Mouse (Mus musculus): ENCODE data around the gene Armh3. TPM values are rescaled to one million over a fixed set of nuclear protein-coding genes. Genes with fewer than 3 reads are reported as not detected.

Armh3 gene
- polyA plus RNA-seq, 1 experiment, result 17.1 TPM

- TF ChIP-seq POLR2A (IDR thresholded peaks at IDR 0.05; ENCODE audit: insufficient read depth, low read length) (no peak), CTCF (IDR thresholded peaks at IDR 0.05; ENCODE audit: low read depth, low read length) (no peak), EP300 (IDR thresholded peaks at IDR 0.05; ENCODE audit: insufficient read depth, low read depth, low read length) (no peak)
- no peaks in the 10 kb centered on the region for H3K9me3 ChIP-seq (replicated peaks; ENCODE audit: control insufficient read depth, insufficient read depth, low read length, poor library complexity, severe bottlenecking)
Measured at GRCm38 (mm10) chr19:45916461-45916860, 81.8 kb downstream of the Armh3 start.

DNA sequence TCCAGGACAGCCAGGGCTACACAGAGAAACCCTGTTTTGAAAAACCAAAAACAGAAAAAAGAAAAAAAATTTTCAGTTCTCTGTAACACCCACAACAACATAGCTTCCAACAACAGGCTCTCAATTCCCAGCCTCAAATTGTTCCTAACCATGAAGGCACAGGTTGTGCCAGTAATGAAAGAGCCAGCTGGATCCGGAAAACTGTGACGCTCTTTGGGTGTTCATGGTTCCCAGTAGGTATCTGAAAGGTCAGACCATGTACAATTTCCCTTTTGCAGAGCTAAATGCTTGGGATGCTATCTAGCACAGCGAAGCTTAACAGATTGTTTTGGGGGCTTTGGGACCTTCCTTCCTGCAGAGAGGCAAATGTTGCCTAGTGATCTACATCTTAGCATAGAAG lies 82.3 kb downstream of the Armh3 start:
- Histone ChIP-seq H3K4me1 (ENCODE audit: control insufficient read depth, insufficient read depth, low read length) (no peaks in the 10 kb centered on the region), H3K9me3 (replicated peaks; ENCODE audit: control insufficient read depth, insufficient read depth, low read length, poor library complexity, severe bottlenecking) (no peaks in the 10 kb centered on the region), H3K27me3 (ENCODE audit: control insufficient read depth, insufficient read depth, low read length, poor library complexity, severe bottlenecking) (no peaks in the 10 kb centered on the region), H3K4me3 (ENCODE audit: low read depth, low read length) (no peak overlapping the region), H3K36me3 (ENCODE audit: control insufficient read depth, insufficient read depth, low read length, poor library complexity, severe bottlenecking) (peaks cover 8% of the 10 kb centered on the region; the same call in 1 of the 2 replicates), H3K9ac (ENCODE audit: low read depth, poor library complexity, severe bottlenecking) (no peak overlapping the region), H3K27ac (ENCODE audit: insufficient read depth, low read length) (no peak overlapping the region)
- no peak for TF ChIP-seq EP300 (IDR thresholded peaks at IDR 0.05; ENCODE audit: insufficient read depth, low read depth, low read length)
- TF ChIP-seq CTCF (IDR thresholded peaks at IDR 0.05; ENCODE audit: low read depth, low read length), result no peak
- no peak for TF ChIP-seq POLR2A (IDR thresholded peaks at IDR 0.05; ENCODE audit: insufficient read depth, low read length)

More at GRCm38 (mm10) chr19:45916461-45916860, 81.8 kb downstream of the Armh3 start:
- H3K27me3 ChIP-seq (ENCODE audit: control insufficient read depth, insufficient read depth, low read length, poor library complexity, severe bottlenecking), result no peaks in the 10 kb centered on the region
- no peak overlapping the region for H3K4me3 ChIP-seq (ENCODE audit: low read depth, low read length)
- peaks cover 8% of the 10 kb centered on the region; the same call in 1 of the 2 replicates for H3K36me3 ChIP-seq (ENCODE audit: control insufficient read depth, insufficient read depth, low read length, poor library complexity, severe bottlenecking)
- H3K9ac ChIP-seq (ENCODE audit: low read depth, poor library complexity, severe bottlenecking), result no peak overlapping the region
- no peak overlapping the region for H3K27ac ChIP-seq (ENCODE audit: insufficient read depth, low read length)
- H3K4me1 ChIP-seq (ENCODE audit: control insufficient read depth, insufficient read depth, low read length), result no peaks in the 10 kb centered on the region

DNA sequence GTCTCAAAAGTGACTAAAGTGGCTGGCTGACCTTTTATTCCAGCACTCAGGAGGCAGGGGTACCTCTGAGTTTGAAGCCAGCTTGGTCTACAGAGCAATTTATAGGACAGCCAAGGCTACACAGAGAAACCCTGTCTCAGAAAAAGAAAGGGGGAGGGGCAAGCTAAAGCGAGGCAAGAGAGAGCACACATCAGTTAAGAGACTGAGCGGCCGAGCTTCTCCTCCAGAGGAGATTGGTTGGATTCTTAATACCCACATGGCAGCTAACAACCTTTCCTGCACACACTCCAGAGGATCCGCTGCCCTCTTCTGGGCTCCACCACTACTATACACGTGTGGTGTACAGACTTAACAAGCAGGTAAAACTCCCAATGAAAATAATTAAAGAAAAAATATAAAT lies 85.3 kb downstream of the Armh3 start:
- no peak overlapping the region for H3K27ac ChIP-seq (ENCODE audit: insufficient read depth, low read length)
- no peaks in the 10 kb centered on the region for H3K9me3 ChIP-seq (replicated peaks; ENCODE audit: control insufficient read depth, insufficient read depth, low read length, poor library complexity, severe bottlenecking)
- H3K9ac ChIP-seq (ENCODE audit: low read depth, poor library complexity, severe bottlenecking), result no peak overlapping the region
- no peaks in the 10 kb centered on the region for H3K27me3 ChIP-seq (ENCODE audit: control insufficient read depth, insufficient read depth, low read length, poor library complexity, severe bottlenecking)
- no peaks in the 10 kb centered on the region for H3K4me1 ChIP-seq (ENCODE audit: control insufficient read depth, insufficient read depth, low read length)
- H3K4me3 ChIP-seq (ENCODE audit: low read depth, low read length), result no peak overlapping the region
- H3K36me3 ChIP-seq (ENCODE audit: control insufficient read depth, insufficient read depth, low read length, poor library complexity, severe bottlenecking), result peaks cover 5% of the 10 kb centered on the region; the same call in 1 of the 2 replicates
- no peak for TF ChIP-seq EP300 (IDR thresholded peaks at IDR 0.05; ENCODE audit: insufficient read depth, low read depth, low read length)
- no peak for TF ChIP-seq POLR2A (IDR thresholded peaks at IDR 0.05; ENCODE audit: insufficient read depth, low read length)
- TF ChIP-seq CTCF (IDR thresholded peaks at IDR 0.05; ENCODE audit: low read depth, low read length), result no peak

- TF ChIP-seq CTCF (IDR thresholded peaks at IDR 0.05; ENCODE audit: low read depth, low read length) (no peak), EP300 (IDR thresholded peaks at IDR 0.05; ENCODE audit: insufficient read depth, low read depth, low read length) (no peak), POLR2A (IDR thresholded peaks at IDR 0.05; ENCODE audit: insufficient read depth, low read length) (no peak)
Measured at GRCm38 (mm10) chr19:45912376-45912775, 85.9 kb downstream of the Armh3 start.

DNA sequence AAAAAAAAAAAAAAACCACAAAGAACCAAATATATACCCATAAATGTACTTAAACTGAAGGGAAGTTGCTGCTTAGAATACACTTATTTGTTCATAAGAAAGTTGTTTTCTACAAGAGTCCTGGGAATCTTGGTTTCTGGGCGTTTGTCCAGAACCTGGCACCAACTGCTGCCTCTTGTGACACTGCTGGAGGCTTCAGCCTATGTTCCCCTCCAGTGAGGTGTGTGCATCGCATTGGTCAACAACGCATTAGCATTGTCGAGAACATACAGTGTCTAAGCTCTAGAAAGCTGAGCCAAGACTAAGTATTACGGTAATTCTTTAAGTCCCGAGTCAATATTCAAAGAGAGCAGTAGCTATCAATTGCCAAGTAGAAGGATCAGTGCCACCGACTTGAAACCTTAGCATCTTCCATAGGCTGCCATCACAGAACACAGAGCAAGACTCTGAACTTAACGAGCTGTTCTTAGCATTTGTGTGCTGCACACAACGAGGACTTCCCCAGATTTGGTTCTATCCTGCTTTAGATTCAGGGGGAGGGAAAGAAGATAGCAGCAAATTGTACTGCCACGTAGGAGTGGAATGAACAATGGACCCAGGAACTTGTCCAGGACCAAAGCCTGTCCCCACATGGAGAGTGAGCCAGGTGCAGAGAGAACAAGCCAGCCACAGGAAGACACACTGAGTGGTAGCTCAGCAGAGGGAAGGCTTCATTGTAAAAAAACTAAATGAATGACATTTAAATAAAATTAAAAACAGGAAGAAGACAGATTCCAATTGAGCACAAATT lies 86.9 kb downstream of the Armh3 start:
- Histone ChIP-seq H3K9ac (ENCODE audit: low read depth, poor library complexity, severe bottlenecking) (no peak overlapping the region), H3K27me3 (ENCODE audit: control insufficient read depth, insufficient read depth, low read length, poor library complexity, severe bottlenecking) (no peaks in the 10 kb centered on the region), H3K27ac (ENCODE audit: insufficient read depth, low read length) (no peak overlapping the region), H3K4me3 (ENCODE audit: low read depth, low read length) (no peak overlapping the region), H3K9me3 (replicated peaks; ENCODE audit: control insufficient read depth, insufficient read depth, low read length, poor library complexity, severe bottlenecking) (no peaks in the 10 kb centered on the region), H3K36me3 (ENCODE audit: control insufficient read depth, insufficient read depth, low read length, poor library complexity, severe bottlenecking) (0 out of 2 replicates have a peak, but pooled peaks cover 2% of the 10 kb centered on the region), H3K4me1 (ENCODE audit: control insufficient read depth, insufficient read depth, low read length) (peaks cover 2% of the 10 kb centered on the region)
- TF ChIP-seq POLR2A (IDR thresholded peaks at IDR 0.05; ENCODE audit: insufficient read depth, low read length) (no peak), CTCF (IDR thresholded peaks at IDR 0.05; ENCODE audit: low read depth, low read length) (no peak), EP300 (IDR thresholded peaks at IDR 0.05; ENCODE audit: insufficient read depth, low read depth, low read length) (no peak)

More at GRCm38 (mm10) chr19:45912376-45912775, 85.9 kb downstream of the Armh3 start:
- H3K4me3 ChIP-seq (ENCODE audit: low read depth, low read length), result no peak overlapping the region
- H3K27me3 ChIP-seq (ENCODE audit: control insufficient read depth, insufficient read depth, low read length, poor library complexity, severe bottlenecking), result no peaks in the 10 kb centered on the region
- H3K9ac ChIP-seq (ENCODE audit: low read depth, poor library complexity, severe bottlenecking), result no peak overlapping the region
- 0 out of 2 replicates have a peak, but pooled peaks cover 4% of the 10 kb centered on the region for H3K36me3 ChIP-seq (ENCODE audit: control insufficient read depth, insufficient read depth, low read length, poor library complexity, severe bottlenecking)
- H3K27ac ChIP-seq (ENCODE audit: insufficient read depth, low read length), result no peak overlapping the region
- peaks cover 2% of the 10 kb centered on the region for H3K4me1 ChIP-seq (ENCODE audit: control insufficient read depth, insufficient read depth, low read length)
- H3K9me3 ChIP-seq (replicated peaks; ENCODE audit: control insufficient read depth, insufficient read depth, low read length, poor library complexity, severe bottlenecking), result no peaks in the 10 kb centered on the region

DNA sequence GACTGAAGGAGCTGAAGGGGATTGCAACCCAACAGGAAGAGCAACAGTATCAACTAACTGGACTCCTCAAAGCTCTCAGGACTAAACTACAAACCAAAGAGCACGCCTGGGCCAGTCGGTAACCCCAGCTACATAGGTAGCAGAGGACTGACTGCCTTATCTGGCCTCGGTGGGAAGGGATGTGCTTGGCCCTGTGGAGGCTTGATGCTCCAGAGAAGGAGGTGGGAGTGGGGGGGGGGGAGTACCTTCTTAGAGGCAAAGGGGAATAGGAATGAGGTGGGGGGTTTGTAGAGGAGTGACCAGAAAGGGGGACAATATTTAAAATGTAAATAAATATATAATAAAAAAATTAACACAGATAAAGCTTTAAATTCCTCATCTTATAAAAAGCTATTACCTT lies 90.0 kb downstream of the Armh3 start:
- no peaks in the 10 kb centered on the region for H3K27me3 ChIP-seq (ENCODE audit: control insufficient read depth, insufficient read depth, low read length, poor library complexity, severe bottlenecking)
- H3K4me1 ChIP-seq (ENCODE audit: control insufficient read depth, insufficient read depth, low read length), result peaks cover 2% of the 10 kb centered on the region
- no peak overlapping the region for H3K9ac ChIP-seq (ENCODE audit: low read depth, poor library complexity, severe bottlenecking)
- H3K36me3 ChIP-seq (ENCODE audit: control insufficient read depth, insufficient read depth, low read length, poor library complexity, severe bottlenecking), result no peaks in the 10 kb centered on the region
- no peaks in the 10 kb centered on the region for H3K9me3 ChIP-seq (replicated peaks; ENCODE audit: control insufficient read depth, insufficient read depth, low read length, poor library complexity, severe bottlenecking)
- TF ChIP-seq EP300 (IDR thresholded peaks at IDR 0.05; ENCODE audit: insufficient read depth, low read depth, low read length), result no peak
- no peak for TF ChIP-seq POLR2A (IDR thresholded peaks at IDR 0.05; ENCODE audit: insufficient read depth, low read length)
- no peak overlapping the region for H3K27ac ChIP-seq (ENCODE audit: insufficient read depth, low read length)
- no peak overlapping the region for H3K4me3 ChIP-seq (ENCODE audit: low read depth, low read length)

Measured in ES-Bruce4 (cell line).